Mouse (Mus musculus) E14TG2a.4 (cell line): ENCODE results near the gene Zp2.

Experiments
- CTCF ChIP-seq: conservative IDR thresholded peaks from 2 replicates; pipeline ENCODE4 v1.5.1; 2014; ENCODE audit warnings: low read length
- NANOG ChIP-seq: IDR thresholded peaks from 2 replicates; pipeline ENCODE4 v1.6.1; 2014; ENCODE audit warnings: borderline replicate concordance, low read length, mixed read lengths

DNA sequence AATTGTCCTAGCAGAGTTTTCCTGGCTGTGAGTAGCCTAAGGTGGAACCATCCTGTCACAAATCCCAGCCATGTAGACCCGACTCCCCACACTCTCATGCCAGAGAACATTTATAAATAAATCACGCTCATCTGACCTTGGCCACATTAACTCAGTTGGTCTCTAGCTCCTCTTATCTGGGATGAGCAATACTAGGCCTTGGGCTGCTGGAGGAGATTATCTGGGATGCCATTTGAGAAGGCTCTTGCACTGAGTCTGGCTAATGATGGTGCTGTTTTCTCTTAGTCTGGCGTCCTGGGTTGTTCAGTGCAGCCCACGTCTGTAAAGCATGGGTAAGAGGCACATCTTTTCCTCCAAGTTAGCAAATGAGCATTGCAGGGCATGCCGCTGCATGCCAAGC is 35.4 kb downstream of the Zp2 start:
- no peak for TF ChIP-seq CTCF
- no peak for TF ChIP-seq NANOG
